In genomic region chr5:75151146-75151900, GRCm38 (mm10) we compare ENCODE assay signal across 8 mouse cellular contexts. TPM values are rescaled to one million over a fixed set of nuclear protein-coding genes. Genes with fewer than 3 reads are reported as not detected.
DNase-seq lines count a peak whose midpoint lies in the region; ATAC-seq and TF ChIP-seq lines count a peak whose summit lies in the region.

No protein-coding gene starts in this region.

- peak; percentile 72; the same call in 1 of the 2 replicates for TF ChIP-seq CTCF in embryonic fibroblast, embryonic 13.5 days (IDR thresholded peaks at IDR 0.05; ENCODE audit: borderline replicate concordance, insufficient read depth, low read length)

- H3K9ac ChIP-seq in heart, embryonic 15.5 days = no peak overlapping the region
- H3K9ac ChIP-seq in stomach, embryonic 15.5 days = no peak overlapping the region

- H3K36me3 ChIP-seq in heart, embryonic 15.5 days = no peaks in the 10 kb centered on the region
- H3K36me3 ChIP-seq in stomach, embryonic 15.5 days = no peaks in the 10 kb centered on the region

- no peaks in the 10 kb centered on the region for H3K9me3 ChIP-seq in heart, embryonic 15.5 days (replicated peaks)
- H3K9me3 ChIP-seq in stomach, embryonic 15.5 days = no peaks in the 10 kb centered on the region

- peak overlapping the region; percentile 88 for H3K27ac ChIP-seq in embryonic fibroblast, embryonic 13.5 days (ENCODE audit: insufficient read depth, low read length)
- H3K27ac ChIP-seq in heart, embryonic 15.5 days = peak overlapping the region; percentile 17; the same call in 1 of the 2 replicates
- peak overlapping the region; percentile 46 for H3K27ac ChIP-seq in stomach, embryonic 15.5 days

- 1% methylated on average over 35 of the region's 35 CpGs for WGBS in heart, embryonic 15.5 days
- WGBS in stomach, embryonic 15.5 days = 2% methylated on average over 35 of the region's 35 CpGs

- peak; percentile 80 to 81 for DNase-seq in cerebellum, postnatal 10 days
- no peak for DNase-seq in cerebellum, adult 9-11 months
- DNase-seq in adipocyte (ENCODE audit: low spot score) = peak; percentile 79
- peak; percentile 92 for DNase-seq in kidney, postnatal 10 days
- DNase-seq in lung, postnatal 36 days = peak; percentile 76

- TF ChIP-seq POLR2A in embryonic fibroblast, embryonic 13.5 days (IDR thresholded peaks at IDR 0.05; ENCODE audit: low read depth, low read length) = peak; percentile 58; the same call in 1 of the 2 replicates

- peak overlapping the region; percentile 57 for H3K4me2 ChIP-seq in heart, embryonic 15.5 days
- peak overlapping the region; percentile 51 for H3K4me2 ChIP-seq in stomach, embryonic 15.5 days

- no peaks in the 10 kb centered on the region for H3K4me1 ChIP-seq in embryonic fibroblast, embryonic 13.5 days (ENCODE audit: control insufficient read depth, insufficient read depth, low read length)
- peaks cover 58% of the 10 kb centered on the region for H3K4me1 ChIP-seq in heart, embryonic 15.5 days (replicated peaks)
- H3K4me1 ChIP-seq in stomach, embryonic 15.5 days = peaks cover 41% of the 10 kb centered on the region

- H3K27me3 ChIP-seq in heart, embryonic 15.5 days = peaks cover 82% of the 10 kb centered on the region
- H3K27me3 ChIP-seq in stomach, embryonic 15.5 days (replicated peaks) = peaks cover 34% of the 10 kb centered on the region

- no peak for ATAC-seq in heart, embryonic 15.5 days (replicated peaks; ENCODE audit: insufficient number of reproducible peaks, insufficient read depth, low FRiP score, low read depth)
- ATAC-seq in stomach, embryonic 15.5 days (ENCODE audit: insufficient read depth, low FRiP score, low read depth) = no peak

- peak overlapping the region; percentile 34 for H3K4me3 ChIP-seq in embryonic fibroblast, embryonic 13.5 days (ENCODE audit: insufficient read depth, low read length)
- peak overlapping the region; percentile 47 for H3K4me3 ChIP-seq in heart, embryonic 15.5 days
- H3K4me3 ChIP-seq in stomach, embryonic 15.5 days (replicated peaks) = peak overlapping the region; percentile 59

RNA-seq across cellular contexts. Expression of gene Pdgfra, which starts 0.8 kb away (rescaled TPM):
- 57.3 and 115 TPM in 2 replicates for polyA plus RNA-seq in embryonic fibroblast, embryonic 13.5 days (2011; ENCODE audit: insufficient read length, low read depth, missing spikeins)
- 14.7 and 19.0 TPM in 2 replicates for polyA plus RNA-seq in heart, embryonic 15.5 days (2015; fragmentation: Nextera tagmentation; extraction: Ambion mirVana)
- 29.2 and 34.8 TPM in 2 replicates for polyA plus RNA-seq in stomach, embryonic 15.5 days (2015; fragmentation: Nextera tagmentation; extraction: Ambion mirVana)

Comparison
In these comparisons a context has a peak if more than half of its experiments do, and no peak if none do; other contexts are left out.
1. H3K27ac ChIP-seq: peak in every context shown above with its lines; median percentile 88 in embryonic fibroblast, embryonic 13.5 days; 46 in stomach, embryonic 15.5 days; 17 in heart, embryonic 15.5 days.